Mouse (Mus musculus): ENCODE results near the gene Grk6. TPM values are rescaled to one million over a fixed set of nuclear protein-coding genes. Genes with fewer than 3 reads are reported as not detected.

Grk6 gene
- polyA plus RNA-seq, 1 experiment from 2014 or later, result 29.5 TPM

DNA sequence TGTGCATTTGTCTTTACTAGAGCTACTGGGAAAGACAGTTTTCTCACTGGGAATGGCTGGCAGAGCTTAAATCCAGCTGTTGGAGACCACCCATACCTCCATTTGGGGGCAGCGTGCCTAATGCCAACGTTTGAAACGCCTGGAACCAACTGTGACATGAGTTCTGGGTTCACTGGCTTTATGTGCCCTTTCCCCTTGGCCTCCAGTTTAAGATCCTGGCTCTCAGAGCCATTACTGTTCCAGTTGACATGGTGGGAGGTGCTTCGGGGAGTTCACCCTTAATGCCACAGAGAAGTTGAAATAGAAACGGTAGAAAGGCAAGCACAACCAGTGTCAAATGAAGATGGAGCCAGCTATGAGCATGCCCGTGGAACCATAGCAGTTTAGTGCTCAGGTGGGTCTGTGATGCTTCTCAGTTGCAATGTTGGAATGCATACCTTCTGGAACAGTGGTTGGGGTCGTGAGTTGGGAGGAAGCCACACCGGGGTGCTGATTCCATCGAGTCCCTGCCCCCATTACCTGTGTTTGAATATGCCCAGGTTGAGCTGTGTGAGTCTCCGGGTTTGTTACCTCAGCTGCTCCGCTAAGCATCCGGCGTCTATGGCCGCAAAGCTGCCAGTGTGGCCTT lies 18.6 kb downstream of the Grk6 start:
- H3K4me3 ChIP-seq (replicated peaks; ENCODE audit: low read depth, low read length), result peak overlapping the region; percentile 59
- DNase-seq (ENCODE audit: low spot score) (no peak), ATAC-seq (replicated peaks; ENCODE audit: low FRiP score, low read depth) (peak; percentile 1; the same call in 1 of the 2 replicates)
- no peaks in the 10 kb centered on the region for H3K27me3 ChIP-seq (ENCODE audit: insufficient read depth, low read length)
- H3K9ac ChIP-seq (ENCODE audit: low read depth, low read length), result peak overlapping the region; percentile 70
- H3K4me2 ChIP-seq (ENCODE audit: low read length), result peak overlapping the region; percentile 98
- WGBS, result 9% methylated on average over 14 of the region's 14 CpGs
- peaks cover 12% of the 10 kb centered on the region; the same call in 1 of the 2 replicates for H3K4me1 ChIP-seq (replicated peaks; ENCODE audit: insufficient read depth, low read length)
- no peak overlapping the region for H3K27ac ChIP-seq
- H3K9me3 ChIP-seq (replicated peaks; ENCODE audit: low read length), result no peaks in the 10 kb centered on the region
- TF ChIP-seq CTCF (IDR thresholded peaks at IDR 0.05; ENCODE audit: low read depth), result no peak
- peaks cover 22% of the 10 kb centered on the region for H3K36me3 ChIP-seq (ENCODE audit: insufficient read depth, low read length)

- ATAC-seq (replicated peaks; ENCODE audit: low FRiP score, low read depth) (peak; percentile 59), DNase-seq (ENCODE audit: low spot score) (peak; percentile 49)
- peak within 1 kb of the TSS; percentile 70 for H3K9ac ChIP-seq (ENCODE audit: low read depth, low read length)
- WGBS, result under 1% methylated on average over 75 of the region's 84 CpGs
- H3K27me3 ChIP-seq (ENCODE audit: insufficient read depth, low read length), result no peaks in the 10 kb centered on the region
- H3K36me3 ChIP-seq (ENCODE audit: insufficient read depth, low read length), result peaks cover 15% of the 10 kb centered on the region
- peak within 1 kb of the TSS; percentile 59 for H3K4me3 ChIP-seq (replicated peaks; ENCODE audit: low read depth, low read length)
- TF ChIP-seq CTCF (IDR thresholded peaks at IDR 0.05; ENCODE audit: low read depth), result no peak
- H3K4me1 ChIP-seq (replicated peaks; ENCODE audit: insufficient read depth, low read length), result peaks cover 12% of the 10 kb centered on the region; the same call in 1 of the 2 replicates
- no peak within 1 kb of the TSS for H3K27ac ChIP-seq
- peak within 1 kb of the TSS; percentile 98 for H3K4me2 ChIP-seq (ENCODE audit: low read length)
- H3K9me3 ChIP-seq (replicated peaks; ENCODE audit: low read length), result no peaks in the 10 kb centered on the region
Observed at GRCm38 (mm10) chr13:55464027-55464884, 19.4 kb downstream of the Grk6 start, which contains the start of gene Prr7. Prr7 (plus strand) TSS chr13:55464267.

- H3K4me3 ChIP-seq (replicated peaks; ENCODE audit: low read depth, low read length), result no peak overlapping the region
- no peaks in the 10 kb centered on the region for H3K27me3 ChIP-seq (ENCODE audit: insufficient read depth, low read length)
- DNase-seq (ENCODE audit: low spot score) (no peak), ATAC-seq (replicated peaks; ENCODE audit: low FRiP score, low read depth) (no peak)
- 24% methylated on average over 3 of the region's 3 CpGs for WGBS
- H3K9ac ChIP-seq (ENCODE audit: low read depth, low read length), result no peak overlapping the region
- 0 out of 2 replicates have a peak, but pooled peaks cover 5% of the 10 kb centered on the region for H3K36me3 ChIP-seq (ENCODE audit: insufficient read depth, low read length)
- H3K4me1 ChIP-seq (replicated peaks; ENCODE audit: insufficient read depth, low read length), result peaks cover 12% of the 10 kb centered on the region; the same call in 1 of the 2 replicates
- no peaks in the 10 kb centered on the region for H3K9me3 ChIP-seq (replicated peaks; ENCODE audit: low read length)
- no peak overlapping the region for H3K27ac ChIP-seq
- TF ChIP-seq CTCF (IDR thresholded peaks at IDR 0.05; ENCODE audit: low read depth), result no peak
- H3K4me2 ChIP-seq (ENCODE audit: low read length), result 0 out of 2 replicates have a peak overlapping the region, but pooled peaks have one; percentile 98
Observed at GRCm38 (mm10) chr13:55465184-55465583, 20.3 kb downstream of the Grk6 start.

DNA sequence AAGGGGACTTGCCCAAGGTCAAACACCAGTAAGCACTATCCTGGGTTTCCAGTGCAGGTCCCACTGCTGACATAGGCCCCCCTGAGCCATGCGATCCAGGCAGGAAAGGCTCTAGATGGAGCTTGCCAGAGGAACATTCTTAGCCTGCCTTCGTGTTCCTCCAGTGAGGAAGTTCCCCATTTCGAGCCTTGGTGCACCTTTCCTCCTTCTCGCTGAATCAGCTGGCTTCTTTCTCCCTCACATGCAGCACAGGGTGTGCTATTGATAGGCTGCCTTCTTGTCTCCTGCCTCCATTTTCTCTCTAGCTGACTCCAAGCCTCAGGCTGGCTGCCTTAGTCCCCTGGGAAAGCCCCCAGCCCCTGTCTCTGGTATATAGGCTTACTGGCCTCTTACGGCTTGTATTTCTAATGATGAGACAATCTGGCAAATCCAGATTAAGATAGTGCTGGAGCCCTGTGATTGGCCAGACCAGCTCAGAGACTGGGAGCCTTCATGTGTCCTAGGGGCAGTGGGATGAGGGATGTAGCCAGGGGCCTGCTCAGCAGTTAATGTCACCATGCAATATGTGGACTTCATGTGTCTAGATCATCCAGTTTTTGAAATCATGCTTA lies 21.1 kb downstream of the Grk6 start:
- Histone ChIP-seq H3K9me3 (replicated peaks; ENCODE audit: low read length) (no peaks in the 10 kb centered on the region), H3K9ac (ENCODE audit: low read depth, low read length) (no peak overlapping the region), H3K4me3 (replicated peaks; ENCODE audit: low read depth, low read length) (no peak overlapping the region), H3K27me3 (ENCODE audit: insufficient read depth, low read length) (no peaks in the 10 kb centered on the region), H3K36me3 (ENCODE audit: insufficient read depth, low read length) (0 out of 2 replicates have a peak, but pooled peaks cover 1% of the 10 kb centered on the region), H3K4me2 (ENCODE audit: low read length) (no peak overlapping the region), H3K4me1 (replicated peaks; ENCODE audit: insufficient read depth, low read length) (peaks cover 14% of the 10 kb centered on the region), H3K27ac (no peak overlapping the region)
- 81% methylated on average over 5 of the region's 5 CpGs for WGBS
- DNase-seq (ENCODE audit: low spot score), result no peak
- TF ChIP-seq CTCF (IDR thresholded peaks at IDR 0.05; ENCODE audit: low read depth), result no peak
- ATAC-seq (replicated peaks; ENCODE audit: low FRiP score, low read depth), result no peak

DNA sequence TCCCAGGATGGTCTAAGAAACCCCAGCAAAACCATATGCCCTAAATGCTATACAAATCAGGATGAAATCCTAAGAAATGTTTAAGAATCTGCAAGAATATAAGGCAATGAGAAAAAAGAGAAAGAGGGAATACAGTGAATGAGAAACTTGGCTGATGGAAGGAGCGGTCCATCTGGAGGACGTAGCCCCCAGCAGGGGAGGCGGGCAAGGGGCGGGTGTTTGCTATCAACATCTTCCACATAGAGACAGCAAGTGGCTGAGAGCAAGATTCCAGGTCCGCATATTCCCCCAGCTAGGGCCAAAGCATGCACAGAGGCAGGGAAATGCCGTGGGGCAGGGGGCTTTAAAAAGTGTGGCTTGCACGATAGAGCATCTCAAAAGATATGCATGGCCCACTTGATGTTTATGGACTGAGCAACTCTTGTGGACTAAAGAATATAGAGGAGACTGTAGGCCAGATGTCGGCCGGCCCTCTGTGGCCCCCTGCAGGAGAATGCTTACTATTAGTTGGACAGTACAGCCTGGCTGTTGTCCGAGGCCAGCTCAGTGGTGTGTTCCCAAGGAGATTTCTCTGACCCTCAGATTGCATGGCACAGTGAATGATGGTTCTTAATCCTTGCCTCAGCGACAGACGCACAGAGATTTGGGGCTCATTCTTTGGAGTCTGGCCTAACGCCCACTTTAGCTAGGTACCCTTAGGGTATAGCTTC lies 24.1 kb downstream of the Grk6 start:
- H3K9ac ChIP-seq (ENCODE audit: low read depth, low read length), result no peak overlapping the region
- DNase-seq (ENCODE audit: low spot score), result peak; percentile 83
- no peaks in the 10 kb centered on the region for H3K9me3 ChIP-seq (replicated peaks; ENCODE audit: low read length)
- peak; percentile 69 for TF ChIP-seq CTCF (IDR thresholded peaks at IDR 0.05; ENCODE audit: low read depth)
- no peaks in the 10 kb centered on the region for H3K27me3 ChIP-seq (ENCODE audit: insufficient read depth, low read length)
- no peaks in the 10 kb centered on the region for H3K36me3 ChIP-seq (ENCODE audit: insufficient read depth, low read length)
- 47% methylated on average over 13 of the region's 13 CpGs for WGBS
- no peak overlapping the region for H3K4me3 ChIP-seq (replicated peaks; ENCODE audit: low read depth, low read length)
- no peak for ATAC-seq (replicated peaks; ENCODE audit: low FRiP score, low read depth)
- H3K4me2 ChIP-seq (ENCODE audit: low read length), result no peak overlapping the region
- no peak overlapping the region for H3K27ac ChIP-seq
- peaks cover 12% of the 10 kb centered on the region; the same call in 1 of the 2 replicates for H3K4me1 ChIP-seq (replicated peaks; ENCODE audit: insufficient read depth, low read length)

Data from kidney, postnatal 0 days (tissue).